Mouse (Mus musculus) gonadal fat pad, adult 2 months (tissue): ENCODE results near the gene Elovl6. TPM values are rescaled to one million over a fixed set of nuclear protein-coding genes. Genes with fewer than 3 reads are reported as not detected.

Source experiments
- polyA plus RNA-seq: library from polyadenylated mRNA; depleted of rRNA; stranded (reverse); fragments of >200 nt; gene quantifications from 2 replicates; pipeline ENCODE4 v1.2.3, GENCODE M21; 2012; rRNA removed

Elovl6 gene
- polyA plus RNA-seq, 1 experiment: 166 TPM

Other genes with a start within 250 kb of the Elovl6 start
- 26.3 and 30.8 TPM in 2 replicates for gene Enpep, start 199.6 kb upstream of the Elovl6 start, polyA plus RNA-seq
- gene Egf, start 223.0 kb downstream of the Elovl6 start, polyA plus RNA-seq: 28.3 and 41.5 TPM in 2 replicates